Mouse (Mus musculus): ENCODE measurements around the gene Eci1. TPM values are rescaled to one million over a fixed set of nuclear protein-coding genes. Genes with fewer than 3 reads are reported as not detected.
"Not testable (repeated sequence)": the region's sequence is repeated elsewhere in the genome, so short reads cannot be mapped to it uniquely, and the experiment has no call there.

The Eci1 gene
- polyA plus RNA-seq, 1 experiment = 78.3 TPM

- H3K4me3 ChIP-seq (replicated peaks; ENCODE audit: extremely low read depth, low read depth, low read length) = peak overlapping the region; percentile 76
- 13% methylated on average over 22 of the region's 22 CpGs for WGBS
- DNase-seq = peak; percentile 33
- peaks cover 10% of the 10 kb centered on the region for H3K4me1 ChIP-seq (ENCODE audit: control insufficient read depth, insufficient read depth, low read length)
- TF ChIP-seq POLR2A (IDR thresholded peaks at IDR 0.05; ENCODE audit: borderline replicate concordance, extremely low read depth, low read depth, low read length) = no peak
- 0 out of 2 replicates have a peak, but pooled peaks have one; percentile 7 for TF ChIP-seq CTCF (IDR thresholded peaks at IDR 0.05; ENCODE audit: insufficient read depth, low read length)
Observed at GRCm38 (mm10) chr17:24413557-24414211, 12.8 kb upstream of the Eci1 start.

- DNase-seq = peak; percentile 91
- peaks cover 10% of the 10 kb centered on the region for H3K4me1 ChIP-seq (ENCODE audit: control insufficient read depth, insufficient read depth, low read length)
- under 1% methylated on average over 64 of the region's 64 CpGs for WGBS
- H3K4me3 ChIP-seq (replicated peaks; ENCODE audit: extremely low read depth, low read depth, low read length) = peak within 1 kb of the TSS; percentile 80
- TF ChIP-seq POLR2A (IDR thresholded peaks at IDR 0.05; ENCODE audit: borderline replicate concordance, extremely low read depth, low read depth, low read length) (peak; percentile 90), CTCF (IDR thresholded peaks at IDR 0.05; ENCODE audit: insufficient read depth, low read length) (no peak)
Observed at GRCm38 (mm10) chr17:24414230-24414976, 12.0 kb upstream of the Eci1 start, which contains the start of gene Rnps1. TSS of gene Rnps1 (plus strand) at chr17:24414565.

- TF ChIP-seq POLR2A (IDR thresholded peaks at IDR 0.05; ENCODE audit: borderline replicate concordance, extremely low read depth, low read depth, low read length) = no peak
- TF ChIP-seq CTCF (IDR thresholded peaks at IDR 0.05; ENCODE audit: insufficient read depth, low read length) = no peak
- 1% methylated on average over 21 of the region's 21 CpGs for WGBS
- peaks cover 10% of the 10 kb centered on the region for H3K4me1 ChIP-seq (ENCODE audit: control insufficient read depth, insufficient read depth, low read length)
- no peak for DNase-seq
- H3K4me3 ChIP-seq (replicated peaks; ENCODE audit: extremely low read depth, low read depth, low read length) = peak overlapping the region; percentile 80
Observed at GRCm38 (mm10) chr17:24415011-24415410, 11.4 kb upstream of the Eci1 start.

GRCm38 (mm10) chr17:24416051-24416652, 10.3 kb upstream of the Eci1 start:
- TF ChIP-seq POLR2A (IDR thresholded peaks at IDR 0.05; ENCODE audit: borderline replicate concordance, extremely low read depth, low read depth, low read length) = no peak
- TF ChIP-seq CTCF (IDR thresholded peaks at IDR 0.05; ENCODE audit: insufficient read depth, low read length) = no peak
- Histone ChIP-seq H3K4me3 (replicated peaks; ENCODE audit: extremely low read depth, low read depth, low read length) (no peak overlapping the region), H3K4me1 (ENCODE audit: control insufficient read depth, insufficient read depth, low read length) (peaks cover 10% of the 10 kb centered on the region)
- 69% methylated on average over 3 of the region's 3 CpGs for WGBS
- no peak for DNase-seq

GRCm38 (mm10) chr17:24423114-24423513, 3.3 kb upstream of the Eci1 start:
- 81% methylated on average over 4 of the region's 4 CpGs for WGBS
- Histone ChIP-seq H3K4me3 (replicated peaks; ENCODE audit: extremely low read depth, low read depth, low read length) (no peak overlapping the region), H3K4me1 (ENCODE audit: control insufficient read depth, insufficient read depth, low read length) (peaks cover 5% of the 10 kb centered on the region)
- DNase-seq = no peak
- TF ChIP-seq POLR2A (IDR thresholded peaks at IDR 0.05; ENCODE audit: borderline replicate concordance, extremely low read depth, low read depth, low read length) (no peak), CTCF (IDR thresholded peaks at IDR 0.05; ENCODE audit: insufficient read depth, low read length) (no peak)

GRCm38 (mm10) chr17:24424489-24424888, 2.0 kb upstream of the Eci1 start:
- WGBS = 90% methylated on average over 5 of the region's 5 CpGs
- TF ChIP-seq POLR2A (IDR thresholded peaks at IDR 0.05; ENCODE audit: borderline replicate concordance, extremely low read depth, low read depth, low read length) (no peak), CTCF (IDR thresholded peaks at IDR 0.05; ENCODE audit: insufficient read depth, low read length) (no peak)
- Histone ChIP-seq H3K4me1 (ENCODE audit: control insufficient read depth, insufficient read depth, low read length) (peaks cover 5% of the 10 kb centered on the region), H3K4me3 (replicated peaks; ENCODE audit: extremely low read depth, low read depth, low read length) (no peak overlapping the region)
- no peak for DNase-seq

GRCm38 (mm10) chr17:24425326-24425725, 1.1 kb upstream of the Eci1 start:
- not testable (repeated sequence) for H3K4me3 ChIP-seq (replicated peaks; ENCODE audit: extremely low read depth, low read depth, low read length); H3K4me1 ChIP-seq (ENCODE audit: control insufficient read depth, insufficient read depth, low read length); DNase-seq
- 92% methylated on average over 6 of the region's 8 CpGs for WGBS

GRCm38 (mm10) chr17:24425905-24426304, 536 bp upstream of the Eci1 start:
- DNase-seq = no peak
- no peak for TF ChIP-seq POLR2A (IDR thresholded peaks at IDR 0.05; ENCODE audit: borderline replicate concordance, extremely low read depth, low read depth, low read length)
- peaks cover 5% of the 10 kb centered on the region for H3K4me1 ChIP-seq (ENCODE audit: control insufficient read depth, insufficient read depth, low read length)
- H3K4me3 ChIP-seq (replicated peaks; ENCODE audit: extremely low read depth, low read depth, low read length) = no peak overlapping the region
- 86% methylated on average over 7 of the region's 7 CpGs for WGBS

- TF ChIP-seq CTCF (IDR thresholded peaks at IDR 0.05; ENCODE audit: insufficient read depth, low read length) = no peak
- no peak for TF ChIP-seq POLR2A (IDR thresholded peaks at IDR 0.05; ENCODE audit: borderline replicate concordance, extremely low read depth, low read depth, low read length)
- no peak for DNase-seq
- Histone ChIP-seq H3K4me1 (ENCODE audit: control insufficient read depth, insufficient read depth, low read length) (peaks cover 5% of the 10 kb centered on the region), H3K4me3 (replicated peaks; ENCODE audit: extremely low read depth, low read depth, low read length) (peak overlapping the region; percentile 90)
- 3% methylated on average over 8 of the region's 8 CpGs for WGBS
Observed at GRCm38 (mm10) chr17:24427170-24427557, 723 bp downstream of the Eci1 start.
